Mouse (Mus musculus) intestine, embryonic 15.5 days (tissue): Measurements from ENCODE around the gene Dnah3. TPM values are rescaled to one million over a fixed set of nuclear protein-coding genes. Genes with fewer than 3 reads are reported as not detected.
A peak's percentile ranks its signal among the peaks of the same experiment; 100 is the strongest.

Source experiments
- ATAC-seq: fragments of 200-750 bp; cut with Nextera tagmentation; 2 replicates; pipeline ENCODE4 v1.8.0; 2017; ENCODE audit warnings: moderate TSS enrichment, moderate library complexity
- H3K27ac ChIP-seq: fragments of 300-500 bp; sonication (generic); 2 replicates; pipeline ENCODE4 v1.5.1; 2015; ENCODE audit warnings: mild to moderate bottlenecking, inconsistent platforms
- H3K27me3 ChIP-seq: fragments of 300-500 bp; sonication (generic); replicated peaks from 2 replicates; pipeline ENCODE4 v1.6.1; 2015; ENCODE audit warnings: inconsistent platforms
- H3K36me3 ChIP-seq: fragments of 300-500 bp; sonication (generic); 2 replicates; pipeline ENCODE4 v1.6.1; 2015; ENCODE audit warnings: inconsistent platforms
- H3K4me1 ChIP-seq: fragments of 300-500 bp; sonication (generic); replicated peaks from 2 replicates; pipeline ENCODE4 v1.6.1; 2015; ENCODE audit warnings: inconsistent platforms
- H3K4me2 ChIP-seq: fragments of 300-500 bp; sonication (generic); replicated peaks from 2 replicates; pipeline ENCODE4 v1.6.1; 2015; ENCODE audit warnings: mild to moderate bottlenecking, inconsistent platforms
- H3K4me3 ChIP-seq: fragments of 300-500 bp; sonication (generic); replicated peaks from 2 replicates; pipeline ENCODE4 v1.5.1; 2015; ENCODE audit warnings: inconsistent platforms
- H3K9ac ChIP-seq: fragments of 300-500 bp; sonication (generic); 2 replicates; pipeline ENCODE4 v1.6.1; 2015; ENCODE audit warnings: inconsistent platforms
- H3K9me3 ChIP-seq: fragments of 300-500 bp; sonication (generic); 2 replicates; pipeline ENCODE4 v1.6.1; 2016; ENCODE audit warnings: inconsistent platforms
- WGBS: fragments of 180-500 bp; shearing (Covaris S2); methylation state at CpG from one replicate; pipeline ENCODE4 v1.1.7; 2015; 5-methylcytosine and 5-hydroxymethylcytosine counted together
- polyA plus RNA-seq: library from polyadenylated mRNA; unstranded; fragments of >200 nt; fragmentation: Nextera tagmentation; extraction: Ambion mirVana; gene quantifications from 2 replicates; pipeline ENCODE4 v1.2.1, GENCODE M21; 2015

Gene Dnah3
- polyA plus RNA-seq, 1 experiment from 2014 or later = not detected

DNA sequence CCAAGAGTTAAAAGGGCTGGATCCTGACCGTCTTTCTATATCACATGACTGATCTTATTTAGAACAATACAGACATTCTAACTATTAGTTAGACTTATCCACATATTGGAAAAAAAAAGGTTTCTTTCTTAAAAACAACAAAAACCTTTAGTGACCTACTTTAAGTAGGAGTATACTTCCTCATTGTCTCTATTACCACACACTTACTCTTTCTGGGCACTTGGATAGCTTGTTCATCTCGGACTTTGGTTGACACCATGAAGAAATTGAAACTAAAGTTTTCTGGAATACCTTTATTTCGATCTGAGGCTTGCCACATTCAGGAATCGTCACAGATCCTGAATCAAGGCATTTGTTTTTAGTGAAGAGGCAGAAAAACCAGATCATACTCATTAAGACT lies 174.0 kb downstream of the Dnah3 start:
- ATAC-seq = no peak
- no peak overlapping the region for H3K4me3 ChIP-seq
- H3K4me2 ChIP-seq = no peak overlapping the region
- H3K27me3 ChIP-seq = no peaks in the 10 kb centered on the region
- H3K9ac ChIP-seq = no peak overlapping the region
- H3K9me3 ChIP-seq = no peaks in the 10 kb centered on the region
- H3K4me1 ChIP-seq = no peaks in the 10 kb centered on the region
- no peaks in the 10 kb centered on the region for H3K36me3 ChIP-seq
- 76% methylated on average over 4 of the region's 4 CpGs for WGBS
- no peak overlapping the region for H3K27ac ChIP-seq

DNA sequence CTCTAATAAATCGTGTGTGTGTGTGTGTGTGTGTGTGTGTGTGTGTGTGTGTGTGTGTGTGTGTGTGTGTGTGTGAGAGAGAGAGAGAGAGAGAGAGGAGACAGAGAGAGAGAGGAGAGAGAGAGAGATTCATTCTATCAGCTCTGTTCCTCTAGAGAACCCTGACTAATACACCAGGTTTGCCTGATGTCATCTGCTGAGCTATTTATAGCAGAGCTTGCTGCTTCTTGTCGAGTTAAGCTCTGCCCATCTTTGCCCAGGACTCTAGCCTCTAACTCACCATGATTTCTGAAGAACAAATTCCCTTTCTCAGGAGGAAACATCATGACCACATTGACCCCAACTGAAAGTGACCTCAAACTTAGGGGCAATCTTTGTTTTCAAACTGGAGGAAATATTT lies 174.6 kb downstream of the Dnah3 start:
- H3K4me1 ChIP-seq = no peaks in the 10 kb centered on the region
- 44% methylated on average over 2 of the region's 2 CpGs for WGBS

DNA sequence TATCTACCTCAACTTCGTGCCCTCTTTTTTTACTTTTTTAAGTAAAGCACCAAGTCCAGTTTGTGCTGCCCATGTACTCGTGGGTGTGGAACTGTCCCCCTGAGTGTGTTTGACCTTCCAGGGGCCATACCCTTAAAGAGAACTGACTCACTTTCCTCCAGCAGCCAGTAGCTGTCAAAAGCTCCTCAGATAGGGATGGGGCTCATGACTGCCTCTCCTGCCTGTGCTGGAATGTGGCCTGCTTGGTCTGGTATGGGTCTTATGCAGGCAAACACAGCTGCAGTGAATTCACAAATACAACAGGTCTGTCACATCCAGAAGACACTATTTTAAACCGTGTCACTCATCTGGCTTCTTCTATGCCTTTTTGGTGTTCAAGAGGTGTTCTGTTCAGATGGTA lies 183.4 kb downstream of the Dnah3 start:
- Histone ChIP-seq H3K4me1 (no peaks in the 10 kb centered on the region), H3K9me3 (no peaks in the 10 kb centered on the region), H3K4me3 (no peak overlapping the region), H3K36me3 (no peaks in the 10 kb centered on the region), H3K9ac (no peak overlapping the region), H3K27ac (no peak overlapping the region), H3K27me3 (no peaks in the 10 kb centered on the region), H3K4me2 (no peak overlapping the region)
- no peak for ATAC-seq
- WGBS = 67% methylated on average over 3 of the region's 3 CpGs

More for the DNA sequence above, 174.6 kb downstream of the Dnah3 start:
- H3K4me3 ChIP-seq = no peak overlapping the region
- no peak overlapping the region for H3K9ac ChIP-seq
- no peak overlapping the region for H3K27ac ChIP-seq
- no peaks in the 10 kb centered on the region for H3K36me3 ChIP-seq
- no peak overlapping the region for H3K4me2 ChIP-seq
- no peak for ATAC-seq
- H3K9me3 ChIP-seq = no peaks in the 10 kb centered on the region
- no peaks in the 10 kb centered on the region for H3K27me3 ChIP-seq

DNA sequence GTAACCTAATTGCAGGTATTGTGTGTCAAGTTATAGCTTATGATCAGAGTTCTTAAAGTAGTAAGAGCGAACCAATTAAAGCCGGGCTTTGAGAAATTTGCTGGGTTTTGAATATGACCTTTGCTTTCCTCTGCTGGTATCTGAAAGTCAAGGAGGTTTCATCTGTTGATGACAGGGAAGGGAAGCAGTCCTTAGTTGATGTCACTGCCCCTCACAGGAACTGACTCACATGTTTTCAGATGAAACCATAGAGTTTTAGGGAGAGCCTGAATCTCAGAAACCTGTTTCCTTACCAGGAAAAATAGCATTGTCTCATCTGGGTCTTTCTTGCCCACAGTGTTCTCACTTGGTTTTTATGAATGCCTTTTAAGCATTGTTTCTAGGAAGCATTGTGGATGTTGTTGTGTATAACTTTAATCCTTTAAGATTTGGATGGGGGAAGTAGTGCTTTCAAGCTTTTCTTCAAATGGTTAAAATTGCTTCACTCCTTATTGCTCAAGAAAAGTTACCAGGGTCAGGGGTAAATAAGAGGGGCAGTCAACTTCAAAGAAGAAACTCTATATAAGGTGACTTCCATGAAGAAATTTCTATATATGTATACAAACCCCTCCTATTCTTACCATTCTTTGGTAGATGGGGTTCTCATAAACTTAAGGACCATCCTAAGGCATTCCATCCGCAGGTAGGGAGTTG lies 188.4 kb downstream of the Dnah3 start:
- Histone ChIP-seq H3K4me3 (no peak overlapping the region), H3K4me2 (no peak overlapping the region), H3K4me1 (no peaks in the 10 kb centered on the region), H3K27me3 (no peaks in the 10 kb centered on the region), H3K36me3 (no peaks in the 10 kb centered on the region), H3K27ac (no peak overlapping the region), H3K9me3 (no peaks in the 10 kb centered on the region), H3K9ac (no peak overlapping the region)
- ATAC-seq = no peak
- WGBS = 90% methylated on average over 3 of the region's 3 CpGs

DNA sequence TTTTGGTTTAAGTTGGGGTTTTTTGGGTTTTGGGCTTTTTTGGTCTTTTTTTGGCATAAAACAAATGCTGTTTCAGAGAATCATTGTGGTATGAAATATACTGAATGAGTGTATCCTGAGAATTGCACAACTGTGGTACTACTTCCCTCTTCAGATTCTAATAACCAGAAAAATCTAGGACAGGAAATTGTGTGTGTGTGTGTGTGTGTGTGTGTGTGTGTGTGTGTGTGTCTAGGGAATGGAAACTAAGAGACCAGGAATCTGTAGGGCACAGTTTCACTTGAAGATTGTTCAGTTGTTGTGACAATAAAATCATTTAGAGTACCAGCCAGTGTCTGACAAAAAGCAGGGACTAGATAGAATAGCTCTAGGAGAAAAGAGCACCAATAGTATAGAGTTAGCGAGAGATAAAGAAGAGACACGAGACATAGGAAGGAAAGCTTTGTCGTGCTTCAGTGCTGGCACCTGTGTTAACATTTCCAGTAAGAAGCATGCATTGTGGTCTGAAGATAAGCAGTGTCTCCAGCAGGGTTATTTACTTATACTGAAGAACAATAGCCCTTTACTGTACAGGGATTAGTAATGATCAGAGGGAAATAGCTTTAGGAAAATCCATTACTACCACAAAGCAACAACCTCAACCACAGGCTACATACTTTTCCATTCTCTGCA lies 195.6 kb downstream of the Dnah3 start:
- Histone ChIP-seq H3K4me1 (0 out of 2 replicates have a peak, but pooled peaks cover under 1% of the 10 kb centered on the region), H3K9me3 (no peaks in the 10 kb centered on the region), H3K36me3 (no peaks in the 10 kb centered on the region), H3K4me3 (no peak overlapping the region), H3K9ac (no peak overlapping the region), H3K27me3 (no peaks in the 10 kb centered on the region), H3K4me2 (no peak overlapping the region), H3K27ac (no peak overlapping the region)
- no peak for ATAC-seq
- 55% methylated on average over 3 of the region's 3 CpGs for WGBS

DNA sequence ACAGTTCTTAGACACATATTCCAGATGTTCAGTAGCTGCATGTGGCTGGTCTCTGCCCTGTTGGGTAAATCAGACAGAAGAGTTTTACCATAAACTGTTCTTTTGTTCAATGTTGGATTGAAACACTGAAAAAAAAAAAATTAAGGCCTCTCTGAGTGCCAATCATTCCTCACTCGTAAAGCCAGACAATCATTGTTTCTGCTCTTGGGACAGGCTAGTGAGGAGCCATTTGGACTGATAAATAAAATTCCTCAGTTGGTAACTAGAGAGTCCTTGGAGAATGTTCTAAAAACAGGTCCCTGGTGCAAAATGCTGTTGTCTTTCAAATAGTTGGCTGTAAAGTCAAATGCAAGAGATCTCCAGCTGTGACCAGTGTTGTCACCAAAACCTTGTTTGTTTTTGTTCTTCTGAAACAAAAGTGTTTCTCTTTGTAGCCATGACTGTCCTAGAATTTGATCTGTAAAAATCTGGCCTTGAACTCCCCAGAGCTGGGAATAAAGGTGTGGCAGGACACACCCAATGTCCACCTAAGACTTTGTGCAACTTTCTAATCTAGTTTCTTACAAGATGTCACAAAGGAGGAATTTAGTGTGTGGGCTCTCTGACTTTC lies 196.7 kb downstream of the Dnah3 start:
- Histone ChIP-seq H3K27ac (no peak overlapping the region), H3K4me2 (no peak overlapping the region), H3K27me3 (no peaks in the 10 kb centered on the region), H3K4me1 (0 out of 2 replicates have a peak, but pooled peaks cover 3% of the 10 kb centered on the region), H3K9ac (no peak overlapping the region), H3K36me3 (no peaks in the 10 kb centered on the region), H3K4me3 (no peak overlapping the region), H3K9me3 (no peaks in the 10 kb centered on the region)
- 73% methylated on average over 1 of the region's 1 CpGs for WGBS
- no peak for ATAC-seq

DNA sequence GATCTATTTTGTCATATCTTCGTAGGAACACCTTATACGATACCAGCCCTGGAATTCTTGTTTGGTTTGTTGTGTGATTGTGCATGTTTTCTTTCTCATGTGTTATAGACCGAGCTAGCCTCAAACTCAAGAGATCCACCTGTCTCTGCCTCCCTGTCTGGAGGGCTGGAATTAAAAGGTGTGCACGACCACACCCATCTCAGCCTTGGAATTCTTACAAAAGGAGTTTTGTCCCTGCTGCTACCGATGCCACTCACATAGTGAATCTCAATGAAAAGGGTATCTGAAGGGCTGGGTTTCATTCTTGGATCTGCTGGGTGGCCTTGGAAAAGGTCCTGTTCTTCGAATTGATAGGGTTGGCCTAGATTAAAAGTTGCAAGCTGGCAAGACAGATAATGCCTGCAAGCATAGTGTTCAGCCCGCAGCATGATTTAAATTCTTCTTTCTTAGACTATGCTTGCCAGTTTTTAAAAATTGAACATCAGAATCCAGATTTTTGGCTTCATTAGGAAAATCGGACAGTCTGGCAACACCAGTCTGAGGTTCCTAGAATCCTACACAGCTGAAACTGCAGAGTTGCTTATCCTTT lies 197.5 kb downstream of the Dnah3 start:
- 0 out of 2 replicates have a peak, but pooled peaks cover 4% of the 10 kb centered on the region for H3K4me1 ChIP-seq
- ATAC-seq = no peak
- no peak overlapping the region for H3K4me2 ChIP-seq
- H3K9ac ChIP-seq = no peak overlapping the region
- H3K36me3 ChIP-seq = no peaks in the 10 kb centered on the region
- WGBS = 88% methylated on average over 8 of the region's 8 CpGs
- H3K4me3 ChIP-seq = no peak overlapping the region
- no peaks in the 10 kb centered on the region for H3K27me3 ChIP-seq
- H3K9me3 ChIP-seq = no peaks in the 10 kb centered on the region
- H3K27ac ChIP-seq = no peak overlapping the region

DNA sequence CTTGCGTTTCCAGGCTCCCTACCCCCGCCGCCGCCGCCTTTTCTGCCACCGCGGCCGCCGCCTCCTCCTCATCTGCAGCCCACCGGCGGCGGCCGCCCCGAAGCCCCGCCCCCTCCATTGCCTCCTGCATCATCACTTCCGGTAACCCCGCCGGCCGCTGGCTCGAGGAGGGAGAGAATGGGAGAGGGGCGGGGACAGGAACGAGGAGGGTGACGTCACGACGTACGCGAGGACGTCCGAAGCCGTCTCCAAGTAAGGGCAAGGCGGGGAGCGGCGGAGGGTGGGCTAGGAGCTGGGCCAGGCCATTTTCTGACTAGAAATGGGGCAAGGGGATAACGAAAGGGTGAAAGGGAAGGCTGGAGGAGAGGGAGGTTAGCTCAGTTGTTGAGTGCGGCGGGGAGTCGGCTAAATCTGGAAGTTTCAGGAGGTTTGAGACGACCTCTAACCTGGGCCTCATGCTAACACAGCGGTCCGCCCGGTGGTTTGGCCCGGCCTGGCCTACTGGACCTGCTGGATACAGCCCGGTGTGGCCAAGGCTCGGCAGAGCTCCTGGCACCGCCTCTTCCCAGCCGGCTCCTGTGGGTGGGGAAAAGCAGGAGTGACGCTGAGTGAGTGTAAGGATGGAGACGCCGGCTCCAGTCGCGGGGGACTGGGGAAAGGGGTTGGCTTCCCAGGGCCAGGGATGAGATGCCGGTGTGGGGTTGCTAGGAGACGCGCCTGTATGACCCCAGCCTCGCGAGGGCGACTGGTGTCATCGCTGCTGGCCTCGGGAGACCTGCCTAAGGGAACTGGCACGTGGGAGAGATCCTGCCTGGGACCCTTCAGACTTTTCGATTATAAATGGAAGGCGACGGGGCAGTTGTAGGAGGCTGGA lies 199.2 kb downstream of the Dnah3 start, which contains the start of the genes Lyrm1 and Dcun1d3:
Lyrm1 (plus strand) TSS at position 223 of the 874 bp plus-strand sequence.
Dcun1d3 (minus strand) TSS at position 660 of the 874 bp plus-strand sequence.
- Histone ChIP-seq H3K4me1 (0 out of 2 replicates have a peak, but pooled peaks cover 5% of the 10 kb centered on the region), H3K4me2 (peak within 1 kb of the TSS; percentile 74), H3K27me3 (no peaks in the 10 kb centered on the region), H3K9ac (peak within 1 kb of the TSS; percentile 86), H3K27ac (peak within 1 kb of the TSS; percentile 91), H3K9me3 (no peaks in the 10 kb centered on the region), H3K4me3 (peak within 1 kb of the TSS; percentile 70), H3K36me3 (no peaks in the 10 kb centered on the region)
- peak; percentile 98 for ATAC-seq
- under 1% methylated on average over 63 of the region's 63 CpGs for WGBS

DNA sequence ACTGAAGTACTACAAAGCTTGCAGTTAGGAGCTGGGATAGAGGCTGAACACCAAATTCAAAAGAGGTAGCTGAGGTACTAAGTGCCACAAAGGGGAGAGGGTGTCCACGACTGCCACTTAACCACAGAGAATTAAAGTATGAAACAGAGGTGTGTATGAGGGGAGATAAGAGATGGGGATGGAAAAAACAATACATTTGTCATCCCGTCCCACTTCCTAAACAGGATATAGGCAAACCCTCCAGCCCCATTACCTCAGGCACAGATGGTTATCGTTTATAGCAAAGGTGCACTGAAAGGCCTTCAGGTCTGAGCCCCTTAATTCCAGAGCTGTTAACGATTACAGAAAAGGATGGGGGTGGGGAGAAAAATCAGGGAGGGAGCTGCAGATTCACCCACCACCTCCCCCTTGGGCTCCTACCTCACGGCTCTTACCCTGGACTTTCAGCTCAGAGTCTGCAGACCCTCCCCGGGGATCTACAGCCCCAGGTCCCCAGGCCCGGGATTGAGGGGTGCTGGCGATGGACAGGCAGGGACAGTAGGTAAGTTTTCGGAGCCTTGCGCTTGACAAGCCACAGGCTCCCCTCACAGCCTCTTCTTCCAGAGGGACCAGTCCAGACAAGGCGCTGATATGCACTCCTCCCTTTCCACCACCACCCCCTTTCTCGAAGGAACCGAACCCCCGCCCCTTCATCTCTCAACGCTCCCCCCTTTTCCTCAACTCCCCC lies 200.1 kb downstream of the Dnah3 start:
- no peaks in the 10 kb centered on the region for H3K9me3 ChIP-seq
- no peaks in the 10 kb centered on the region for H3K36me3 ChIP-seq
- WGBS = under 1% methylated on average over 15 of the region's 15 CpGs
- peak; percentile 56 for ATAC-seq
- H3K4me1 ChIP-seq = 0 out of 2 replicates have a peak, but pooled peaks cover 5% of the 10 kb centered on the region
- H3K4me3 ChIP-seq = peak overlapping the region; percentile 70
- peak overlapping the region; percentile 77 for H3K27ac ChIP-seq
- H3K4me2 ChIP-seq = peak overlapping the region; percentile 74
- peak overlapping the region; percentile 86 for H3K9ac ChIP-seq
- no peaks in the 10 kb centered on the region for H3K27me3 ChIP-seq

DNA sequence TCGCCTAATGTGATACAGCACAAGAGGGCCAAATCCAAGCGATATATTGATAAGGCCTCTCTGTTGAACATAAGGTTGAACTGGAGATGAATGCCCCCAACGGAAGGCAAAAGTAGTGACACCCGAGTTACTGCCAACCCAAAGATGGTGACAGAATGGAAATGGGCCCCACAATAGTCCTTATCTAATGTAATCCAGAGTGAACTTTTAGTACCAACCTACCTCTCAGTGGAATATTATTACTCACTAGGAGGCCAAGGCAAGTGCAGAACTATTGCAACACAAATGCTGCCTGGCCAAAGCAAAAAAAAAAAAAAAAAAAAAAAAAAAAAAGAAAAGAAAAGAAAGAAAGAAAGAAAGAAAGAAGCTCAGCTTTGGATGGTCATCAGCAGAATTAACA lies 202.3 kb downstream of the Dnah3 start:
- ATAC-seq = no peak
- no peak overlapping the region for H3K4me2 ChIP-seq
- H3K9ac ChIP-seq = no peak overlapping the region

DNA sequence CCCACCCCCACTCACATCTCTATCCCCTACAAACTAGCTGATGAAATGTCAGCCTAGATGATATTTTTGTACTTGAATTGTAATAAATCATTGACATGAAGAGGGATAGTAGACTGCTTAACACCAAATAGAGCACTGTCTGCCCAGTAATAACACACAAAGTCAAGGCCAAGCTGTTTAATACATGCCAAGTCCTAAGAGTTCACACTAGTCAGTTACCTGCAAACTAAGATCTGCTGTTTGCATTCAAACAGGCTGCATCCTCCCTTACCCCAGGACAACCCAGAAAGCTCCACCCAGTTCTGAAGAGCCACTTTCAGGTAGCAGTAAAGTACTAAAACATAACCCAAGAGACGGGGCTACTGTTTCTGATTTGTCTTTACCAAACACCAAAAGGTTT lies 202.9 kb downstream of the Dnah3 start:
- WGBS = 78% methylated on average over 1 of the region's 1 CpGs
- H3K36me3 ChIP-seq = no peaks in the 10 kb centered on the region
- 0 out of 2 replicates have a peak, but pooled peaks cover 5% of the 10 kb centered on the region for H3K4me1 ChIP-seq
- no peaks in the 10 kb centered on the region for H3K9me3 ChIP-seq
- H3K4me2 ChIP-seq = no peak overlapping the region
- no peaks in the 10 kb centered on the region for H3K27me3 ChIP-seq
- no peak overlapping the region for H3K4me3 ChIP-seq
- H3K27ac ChIP-seq = no peak overlapping the region
- H3K9ac ChIP-seq = no peak overlapping the region
- ATAC-seq = no peak

More for the DNA sequence above, 202.3 kb downstream of the Dnah3 start:
- Histone ChIP-seq H3K4me1 (0 out of 2 replicates have a peak, but pooled peaks cover 5% of the 10 kb centered on the region), H3K9me3 (no peaks in the 10 kb centered on the region), H3K27me3 (no peaks in the 10 kb centered on the region), H3K4me3 (no peak overlapping the region), H3K27ac (no peak overlapping the region), H3K36me3 (no peaks in the 10 kb centered on the region)
- WGBS = 82% methylated on average over 4 of the region's 4 CpGs
